Mouse (Mus musculus) CH12.LX (cell line): ENCODE results near the gene Crtc3.

ENCODE experiments used
- CTCF ChIP-seq, 2 experiments: IDR thresholded peaks in 1 of 2; conservative IDR thresholded peaks in 1 of 2; 2 replicates each; pipeline ENCODE4 v1.5.1; 2011 to 2012; ENCODE audit warnings: low read depth in 2 of 2, low read length in 2 of 2, improper control_type of control experiment in 1 of 2, inconsistent platforms in 1 of 2, mild to moderate bottlenecking in 1 of 2, moderate library complexity in 1 of 2
- ELF1 ChIP-seq: IDR thresholded peaks from 2 replicates; pipeline ENCODE4 v1.6.1; 2014; ENCODE audit warnings: low read depth, mild to moderate bottlenecking, inconsistent platforms, low read length, improper control_type of control experiment
- ETS1 ChIP-seq: conservative IDR thresholded peaks from 2 replicates; pipeline ENCODE4 v1.6.1; 2012; ENCODE audit warnings: low read depth, mild to moderate bottlenecking, inconsistent platforms, low read length, improper control_type of control experiment, moderate library complexity
- HCFC1 ChIP-seq: IDR thresholded peaks from 2 replicates; pipeline ENCODE4 v1.6.1; 2012; ENCODE audit warnings: low read depth, mild to moderate bottlenecking, inconsistent platforms, low read length, improper control_type of control experiment
- POLR2A ChIP-seq: IDR thresholded peaks from 2 replicates; pipeline ENCODE4 v1.6.1; 2011; ENCODE audit warnings: low read depth, mild to moderate bottlenecking, improper control_type of control experiment, low read length
- TBP ChIP-seq: conservative IDR thresholded peaks from 2 replicates; pipeline ENCODE4 v1.6.1; 2011; ENCODE audit warnings: low read depth, low read length, improper control_type of control experiment
- ZMIZ1 ChIP-seq: IDR thresholded peaks from 2 replicates; pipeline ENCODE4 v1.6.1; 2012; ENCODE audit warnings: low read depth, mild to moderate bottlenecking, inconsistent platforms, low read length, improper control_type of control experiment

GRCm38 (mm10) chr7:80699709-80700108, 11.0 kb upstream of the Crtc3 start:
- TF ChIP-seq POLR2A (no peak), ELF1 (no peak), HCFC1 (no peak), ETS1 (no peak), CTCF (conservative IDR thresholded peaks at IDR 0.05 in 1 of 2, IDR thresholded peaks at IDR 0.05 in 1 of 2; ENCODE audit: low read depth in 2 of 2, low read length in 2 of 2) (no peak), TBP (no peak), ZMIZ1 (no peak)
